Mouse (Mus musculus) liver, embryonic 14.5 days (tissue): ENCODE measurements around the gene Smyd3.

Experiments used
- CTCF ChIP-seq: IDR thresholded peaks from 2 replicates; pipeline ENCODE4 v1.5.1; 2016; ENCODE audit warnings: antibody characterized with exemption, low read depth, control low read depth
- EP300 ChIP-seq: IDR thresholded peaks from 2 replicates; pipeline ENCODE4 v1.6.1; 2016; ENCODE audit warnings: antibody characterized with exemption, low read depth

DNA sequence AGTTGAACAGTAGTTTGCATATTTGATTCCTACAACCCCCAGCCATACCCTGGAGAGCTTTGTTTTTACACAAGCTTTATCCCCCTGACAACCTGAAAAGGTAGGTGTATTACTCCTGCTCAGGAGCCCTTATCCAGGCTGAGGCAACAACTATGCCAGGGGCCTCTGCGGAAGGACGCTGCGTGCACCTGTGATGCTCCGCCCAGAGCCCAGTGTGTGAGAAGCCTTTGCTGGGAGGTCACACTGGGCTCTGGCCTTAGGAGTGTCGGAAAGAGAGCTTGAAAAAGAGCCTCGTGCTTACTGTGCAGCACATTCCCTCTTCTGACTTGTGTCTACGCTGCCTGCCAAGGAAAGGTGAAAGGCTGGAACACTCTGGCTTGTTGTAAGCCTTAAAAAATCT lies 34.9 kb upstream of the Smyd3 start:
- no peak for TF ChIP-seq CTCF
- TF ChIP-seq EP300: no peak
